Mouse (Mus musculus): ENCODE data around the gene Gucy1b1. TPM values are rescaled to one million over a fixed set of nuclear protein-coding genes. Genes with fewer than 3 reads are reported as not detected.

Gucy1b1 gene
- polyA plus RNA-seq, 1 experiment from 2014 or later: 57.1 TPM

DNA sequence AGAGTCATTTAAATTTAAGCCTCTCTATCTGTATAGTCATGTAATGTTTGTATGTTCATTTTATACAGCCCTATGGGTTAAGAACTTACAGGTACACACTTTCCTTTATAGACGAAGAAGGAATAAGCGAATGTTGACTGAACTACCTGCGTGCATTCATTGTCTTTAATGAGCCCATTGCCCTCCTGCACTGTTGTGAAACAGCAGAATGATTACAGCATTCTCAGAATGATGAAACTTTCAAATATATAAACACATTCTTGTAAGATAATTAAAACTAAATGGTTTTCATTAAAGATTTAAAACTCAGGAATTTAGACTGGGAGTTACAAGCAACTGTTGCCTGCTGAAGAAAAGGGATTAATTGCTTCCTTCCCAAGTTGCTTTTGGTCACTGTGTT lies 86.9 kb downstream of the Gucy1b1 start:
- 84% methylated on average over 3 of the region's 3 CpGs for WGBS
- no peak overlapping the region for H3K4me2 ChIP-seq
- H3K4me1 ChIP-seq: peaks cover 26% of the 10 kb centered on the region
- H3K27ac ChIP-seq (replicated peaks): no peak overlapping the region
- no peaks in the 10 kb centered on the region for H3K27me3 ChIP-seq (replicated peaks)
- no peak overlapping the region for H3K9ac ChIP-seq
- ATAC-seq (ENCODE audit: extremely low read depth, insufficient number of reproducible peaks, low FRiP score, low TSS enrichment): no peak
- H3K4me3 ChIP-seq: no peak overlapping the region
- no peaks in the 10 kb centered on the region for H3K36me3 ChIP-seq
- H3K9me3 ChIP-seq: no peaks in the 10 kb centered on the region

DNA sequence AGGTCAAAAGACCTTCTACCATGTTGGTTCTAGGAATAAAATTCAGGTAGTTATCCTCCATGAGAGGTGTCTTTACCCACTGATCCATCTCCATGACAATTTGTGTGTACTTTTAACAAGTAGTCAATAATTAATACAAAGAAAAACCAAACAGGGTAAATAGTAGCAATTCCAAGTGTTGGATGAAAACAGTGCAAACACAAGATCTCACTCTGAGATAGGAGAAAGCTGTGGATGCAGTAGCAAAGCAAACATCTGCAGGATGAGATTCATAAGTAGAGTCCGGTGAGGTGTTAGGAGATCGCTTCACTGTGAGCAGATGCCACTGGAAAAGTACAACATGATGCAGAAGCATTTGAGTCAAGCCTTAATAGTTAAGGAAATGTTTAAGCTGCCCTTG lies 88.4 kb downstream of the Gucy1b1 start:
- Histone ChIP-seq H3K36me3 (no peaks in the 10 kb centered on the region), H3K9me3 (no peaks in the 10 kb centered on the region), H3K9ac (no peak overlapping the region), H3K4me2 (no peak overlapping the region), H3K4me1 (peaks cover 31% of the 10 kb centered on the region), H3K4me3 (no peak overlapping the region), H3K27me3 (replicated peaks) (no peaks in the 10 kb centered on the region), H3K27ac (replicated peaks) (no peak overlapping the region)
- ATAC-seq (ENCODE audit: extremely low read depth, insufficient number of reproducible peaks, low FRiP score, low TSS enrichment): no peak
- WGBS: 81% methylated on average over 2 of the region's 2 CpGs

DNA sequence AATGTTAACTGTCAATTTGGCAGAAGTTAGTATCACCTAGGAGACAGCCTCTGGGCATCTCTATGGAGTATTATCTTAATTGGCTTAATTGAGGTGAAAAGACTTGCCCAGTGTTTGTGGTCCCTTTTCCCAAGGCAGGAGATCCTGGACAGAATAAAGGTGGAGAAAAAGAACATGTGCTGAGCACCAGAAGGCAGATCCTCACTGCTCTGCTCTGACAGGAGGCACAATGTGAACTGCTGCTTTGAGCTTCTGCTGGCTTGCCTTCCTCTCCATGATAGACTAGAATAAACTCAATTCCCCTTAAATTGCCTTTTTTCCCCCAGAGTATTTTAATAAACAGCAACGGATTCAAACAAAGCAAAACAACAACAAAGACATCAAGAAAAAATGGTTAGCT lies 89.4 kb downstream of the Gucy1b1 start:
- no peak for ATAC-seq (ENCODE audit: extremely low read depth, insufficient number of reproducible peaks, low FRiP score, low TSS enrichment)

DNA sequence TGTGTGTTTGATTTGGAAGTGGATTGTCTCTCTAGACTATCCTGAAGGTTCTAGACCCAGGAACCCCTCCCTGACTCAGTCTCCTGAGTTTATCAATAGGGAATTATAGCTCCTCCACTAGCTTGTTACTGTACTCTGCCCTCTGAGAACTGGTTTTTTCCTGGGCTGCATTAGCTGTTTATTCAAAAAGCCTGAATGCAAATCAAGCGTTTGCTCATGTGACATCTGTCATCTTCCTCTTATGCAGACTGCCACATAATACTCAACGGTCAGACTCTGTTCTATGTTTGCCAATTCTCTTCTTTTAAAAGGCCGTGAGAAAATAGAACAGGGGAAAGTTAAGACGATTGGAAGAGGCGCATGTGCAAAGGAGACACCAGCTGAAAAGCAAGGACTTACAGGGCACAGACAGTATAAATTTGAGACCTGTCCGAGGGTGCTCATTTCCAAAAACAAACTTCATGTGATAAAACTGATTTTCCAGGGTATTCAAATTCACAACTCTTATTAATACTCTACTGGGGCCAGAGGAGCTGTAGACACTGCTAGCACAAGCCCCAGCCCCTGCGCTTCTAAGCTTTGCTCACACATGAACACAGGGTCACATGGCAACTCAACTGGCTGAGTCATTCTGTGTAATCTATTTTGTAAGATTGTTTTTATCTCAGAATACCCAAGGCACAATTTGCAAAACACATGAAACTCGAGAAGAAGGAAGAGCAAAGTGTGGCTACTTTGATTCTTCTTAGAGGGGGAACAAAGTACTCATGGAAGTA lies 91.2 kb downstream of the Gucy1b1 start:
- H3K9ac ChIP-seq: no peak overlapping the region
- ATAC-seq (ENCODE audit: extremely low read depth, insufficient number of reproducible peaks, low FRiP score, low TSS enrichment): no peak
- no peak overlapping the region for H3K4me2 ChIP-seq
- 68% methylated on average over 8 of the region's 8 CpGs for WGBS
- no peaks in the 10 kb centered on the region for H3K36me3 ChIP-seq
- peaks cover 12% of the 10 kb centered on the region; the same call in 1 of the 2 replicates for H3K4me1 ChIP-seq
- H3K27me3 ChIP-seq (replicated peaks): no peaks in the 10 kb centered on the region
- H3K4me3 ChIP-seq: no peak overlapping the region
- H3K27ac ChIP-seq (replicated peaks): no peak overlapping the region
- no peaks in the 10 kb centered on the region for H3K9me3 ChIP-seq

More for the DNA sequence above, 89.4 kb downstream of the Gucy1b1 start:
- Histone ChIP-seq H3K4me3 (no peak overlapping the region), H3K27me3 (replicated peaks) (no peaks in the 10 kb centered on the region), H3K4me2 (no peak overlapping the region), H3K4me1 (peaks cover 24% of the 10 kb centered on the region), H3K9me3 (no peaks in the 10 kb centered on the region), H3K9ac (no peak overlapping the region), H3K27ac (replicated peaks) (no peak overlapping the region), H3K36me3 (no peaks in the 10 kb centered on the region)
- WGBS: 68% methylated on average over 1 of the region's 1 CpGs

Small RNA genes lying within 50 kb of the gene (microRNA-seq; reads per million reads assigned to microRNA genes)
- not detected for gene Mir7010

Other genes with a start within 250 kb of the Gucy1b1 start
- 15.8 and 18.2 TPM in 2 replicates for gene Ctso, start 142.1 kb downstream of the Gucy1b1 start, polyA plus RNA-seq (2015; fragmentation: Nextera tagmentation; extraction: Ambion mirVana)
- gene Tdo2, start 98.5 kb downstream of the Gucy1b1 start, polyA plus RNA-seq (2015; fragmentation: Nextera tagmentation; extraction: Ambion mirVana): 0.47 and 0.75 TPM in 2 replicates
- not detected in 2 replicates for gene Asic5, start 92.4 kb downstream of the Gucy1b1 start, polyA plus RNA-seq (2015; fragmentation: Nextera tagmentation; extraction: Ambion mirVana)
- 52.2 and 54.2 TPM in 2 replicates for gene Gucy1a1, start 71.1 kb upstream of the Gucy1b1 start, polyA plus RNA-seq (2015; fragmentation: Nextera tagmentation; extraction: Ambion mirVana)